Mouse (Mus musculus) midbrain, postnatal 0 days (tissue): ENCODE measurements around the gene Srrm1. TPM values are rescaled to one million over a fixed set of nuclear protein-coding genes. Genes with fewer than 3 reads are reported as not detected.
"Not testable (repeated sequence)": the region's sequence is repeated elsewhere in the genome, so short reads cannot be mapped to it uniquely, and the experiment has no call there.

ENCODE experiments used
- ATAC-seq: fragments of 200-750 bp; cut with Nextera tagmentation; 2 replicates; pipeline ENCODE4 v1.8.0; 2017; ENCODE audit warnings: moderate number of reproducible peaks, mild to moderate bottlenecking, moderate TSS enrichment, moderate library complexity; ENCODE audit not compliant: low FRiP score
- DNase-seq: peaks from one replicate; pipeline ENCODE4 v3.0.0-alpha.2; 2015; ENCODE audit warnings: low spot score
- H3K27ac ChIP-seq: fragments of 300-500 bp; sonication (generic); 2 replicates; pipeline ENCODE4 v1.5.1; 2014; ENCODE audit warnings: low read depth, mild to moderate bottlenecking, low read length, mixed read lengths
- H3K27me3 ChIP-seq: fragments of 300-500 bp; sonication (generic); 2 replicates; pipeline ENCODE4 v1.6.1; 2014; ENCODE audit warnings: low read length, control low read depth, mixed read lengths; ENCODE audit not compliant: insufficient read depth
- H3K36me3 ChIP-seq: fragments of 300-500 bp; sonication (generic); 2 replicates; pipeline ENCODE4 v1.6.1; 2014; ENCODE audit warnings: low read length, control low read depth, mixed read lengths; ENCODE audit not compliant: insufficient read depth
- H3K4me1 ChIP-seq: fragments of 300-500 bp; sonication (generic); 2 replicates; pipeline ENCODE4 v1.6.1; 2014; ENCODE audit warnings: mild to moderate bottlenecking, control low read depth, antibody characterized with exemption, low read length, mixed read lengths; ENCODE audit not compliant: insufficient read depth
- H3K4me2 ChIP-seq: fragments of 300-500 bp; sonication (generic); 2 replicates; pipeline ENCODE4 v1.6.1; 2014; ENCODE audit warnings: low read depth, mild to moderate bottlenecking, low read length, mixed read lengths; ENCODE audit not compliant: poor library complexity, severe bottlenecking
- H3K4me3 ChIP-seq: fragments of 300-500 bp; sonication (generic); 2 replicates; pipeline ENCODE4 v1.5.1; 2014; ENCODE audit warnings: low read depth, mild to moderate bottlenecking, low read length, moderate library complexity
- H3K9ac ChIP-seq: fragments of 300-500 bp; sonication (generic); replicated peaks from 2 replicates; pipeline ENCODE4 v1.6.1; 2014; ENCODE audit warnings: mild to moderate bottlenecking, low read length, moderate library complexity, mixed read lengths; ENCODE audit not compliant: poor library complexity, severe bottlenecking
- H3K9me3 ChIP-seq: fragments of 300-500 bp; sonication (generic); 2 replicates; pipeline ENCODE4 v1.6.1; 2016; ENCODE audit warnings: low read length, control low read depth
- CTCF ChIP-seq: IDR thresholded peaks from 2 replicates; pipeline ENCODE4 v1.5.1; 2016; ENCODE audit warnings: antibody characterized with exemption, mild to moderate bottlenecking
- WGBS: fragments of 180-500 bp; shearing (Covaris S2); extraction: QIAGEN DNeasy Blood & Tissue Kit; methylation state at CpG from one replicate; pipeline ENCODE4 v1.1.7; 2014; 5-methylcytosine and 5-hydroxymethylcytosine counted together
- polyA plus RNA-seq: library from polyadenylated mRNA; unstranded; fragments of >200 nt; fragmentation: Nextera tagmentation; extraction: Ambion mirVana; gene quantifications from 2 replicates; pipeline ENCODE4 v1.2.1, GENCODE M21; 2015
- total RNA-seq: library from RNA; depleted of rRNA; stranded (reverse); fragments of >200 nt; gene quantifications from 2 replicates; pipeline ENCODE4 v1.2.3, GENCODE M21; 2014

Srrm1 gene
- total and polyA plus RNA-seq, 2 experiments from 2014 or later = 40.1 to 173 TPM

- H3K9ac ChIP-seq = no peak overlapping the region
- no peak overlapping the region for H3K4me3 ChIP-seq
- no peak for ATAC-seq
- TF ChIP-seq CTCF = no peak
- no peak overlapping the region for H3K4me2 ChIP-seq
- H3K4me1 ChIP-seq = no peaks in the 10 kb centered on the region
- no peaks in the 10 kb centered on the region for H3K36me3 ChIP-seq
- WGBS = 93% methylated on average over 12 of the region's 12 CpGs
- H3K27ac ChIP-seq = no peak overlapping the region
- no peaks in the 10 kb centered on the region for H3K9me3 ChIP-seq
- DNase-seq = no peak
- no peaks in the 10 kb centered on the region for H3K27me3 ChIP-seq
Measured at GRCm38 (mm10) chr4:135361722-135362121, 8.6 kb upstream of the Srrm1 start.

- DNase-seq = peak; percentile 81
- WGBS = under 1% methylated on average over 5 of the region's 6 CpGs
- Histone ChIP-seq H3K9ac (no peak overlapping the region), H3K9me3 (no peaks in the 10 kb centered on the region), H3K4me2 (no peak overlapping the region), H3K27me3 (no peaks in the 10 kb centered on the region), H3K36me3 (no peaks in the 10 kb centered on the region), H3K4me1 (0 out of 2 replicates have a peak, but pooled peaks cover 2% of the 10 kb centered on the region), H3K4me3 (no peak overlapping the region), H3K27ac (no peak overlapping the region)
- TF ChIP-seq CTCF = peak; percentile 74
- no peak for ATAC-seq
Measured at GRCm38 (mm10) chr4:135358736-135359135, 5.6 kb upstream of the Srrm1 start.

GRCm38 (mm10) chr4:135357221-135357920 lies 4.2 kb upstream of the Srrm1 start:
- WGBS = 84% methylated on average over 12 of the region's 12 CpGs
- H3K27ac ChIP-seq = no peak overlapping the region
- DNase-seq (no peak), ATAC-seq (no peak)
- 0 out of 2 replicates have a peak, but pooled peaks cover 2% of the 10 kb centered on the region for H3K4me1 ChIP-seq
- no peak overlapping the region for H3K9ac ChIP-seq
- no peak overlapping the region for H3K4me3 ChIP-seq
- TF ChIP-seq CTCF = no peak
- H3K27me3 ChIP-seq = no peaks in the 10 kb centered on the region
- no peaks in the 10 kb centered on the region for H3K9me3 ChIP-seq
- H3K4me2 ChIP-seq = no peak overlapping the region
- H3K36me3 ChIP-seq = no peaks in the 10 kb centered on the region

GRCm38 (mm10) chr4:135355886-135356550 lies 2.9 kb upstream of the Srrm1 start:
- Histone ChIP-seq H3K4me3 (no peak overlapping the region), H3K4me2 (no peak overlapping the region), H3K4me1 (peaks cover 9% of the 10 kb centered on the region; the same call in 1 of the 2 replicates), H3K36me3 (no peaks in the 10 kb centered on the region), H3K27ac (no peak overlapping the region), H3K9me3 (no peaks in the 10 kb centered on the region), H3K27me3 (no peaks in the 10 kb centered on the region), H3K9ac (no peak overlapping the region)
- WGBS = 79% methylated on average over 9 of the region's 9 CpGs
- DNase-seq (no peak), ATAC-seq (no peak)
- TF ChIP-seq CTCF = no peak

GRCm38 (mm10) chr4:135354751-135355150 lies 1.6 kb upstream of the Srrm1 start:
- H3K27ac ChIP-seq = not testable (repeated sequence)

GRCm38 (mm10) chr4:135353794-135354450 lies 801 bp upstream of the Srrm1 start:
- no peak for TF ChIP-seq CTCF
- WGBS = 19% methylated on average over 12 of the region's 12 CpGs
- Histone ChIP-seq H3K9me3 (no peaks in the 10 kb centered on the region), H3K27me3 (no peaks in the 10 kb centered on the region), H3K4me2 (peak overlapping the region; percentile 49), H3K9ac (peak overlapping the region; percentile 45), H3K4me3 (peak overlapping the region; percentile 98), H3K4me1 (peaks cover 9% of the 10 kb centered on the region; the same call in 1 of the 2 replicates), H3K36me3 (no peaks in the 10 kb centered on the region), H3K27ac (peak overlapping the region; percentile 90)
- ATAC-seq (no peak), DNase-seq (peak; percentile 2)

More at GRCm38 (mm10) chr4:135354751-135355150, 1.6 kb upstream of the Srrm1 start:
- H3K4me2 ChIP-seq, DNase-seq, H3K9me3 ChIP-seq, H3K27me3 ChIP-seq, ATAC-seq, H3K4me1 ChIP-seq, H3K9ac ChIP-seq, H3K4me3 ChIP-seq, H3K36me3 ChIP-seq: not testable (repeated sequence)
